Mouse (Mus musculus): ENCODE data around the gene 4933407L21Rik.

DNA sequence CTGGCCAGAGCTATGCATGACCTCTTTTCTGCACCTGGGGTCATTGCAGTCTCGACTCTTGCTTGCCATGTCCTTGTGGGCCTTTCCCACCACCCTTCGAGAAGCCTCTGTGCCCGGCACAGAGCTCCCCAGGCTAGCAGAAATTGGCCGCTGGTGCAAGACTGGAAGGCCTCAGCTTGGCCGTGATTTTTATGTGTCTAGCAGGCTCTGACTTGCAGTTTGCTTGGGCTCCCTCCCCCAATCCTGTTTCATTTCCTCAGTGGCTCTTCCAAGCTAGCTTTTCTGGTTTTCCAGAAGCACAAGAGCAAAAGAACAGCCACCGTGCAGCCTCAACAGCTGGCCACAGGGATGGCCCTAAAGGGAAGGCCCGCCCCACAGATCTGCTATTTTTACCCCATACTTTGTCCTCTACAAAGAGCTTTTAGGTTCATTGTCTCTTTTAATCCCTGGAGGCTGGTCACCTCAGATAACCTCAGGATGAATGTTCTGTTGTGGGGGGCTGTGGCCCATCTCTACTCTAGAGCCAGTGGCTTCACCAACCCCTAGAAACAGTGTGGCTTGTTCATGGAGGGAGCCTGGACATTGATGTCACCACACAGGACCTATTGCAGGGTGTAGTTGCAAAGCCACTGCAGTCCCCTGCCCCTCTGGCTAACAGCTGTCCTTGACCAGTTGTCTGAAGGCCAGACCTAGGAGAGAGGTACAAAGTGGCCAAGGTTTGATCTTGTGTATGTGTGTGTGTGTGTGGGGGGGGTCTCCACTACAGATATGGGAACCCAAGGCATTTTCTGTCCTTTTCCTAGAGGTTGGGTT, 27.6 kb upstream of the 4933407L21Rik start:
- TF ChIP-seq FLI1 (IDR thresholded peaks at IDR 0.05; ENCODE audit: low read length) = no peak
- no peak for TF ChIP-seq GATA1 (IDR thresholded peaks at IDR 0.05; ENCODE audit: borderline replicate concordance, low read length)
